Mouse (Mus musculus) hindbrain, postnatal 0 days (tissue): ENCODE measurements around the gene Specc1. TPM values are rescaled to one million over a fixed set of nuclear protein-coding genes. Genes with fewer than 3 reads are reported as not detected.

Experiments
- ATAC-seq: fragments of 200-750 bp; cut with Nextera tagmentation; 2 replicates; pipeline ENCODE4 v1.8.0; 2017; ENCODE audit warnings: mild to moderate bottlenecking, moderate TSS enrichment, moderate library complexity
- DNase-seq: peaks from one replicate; pipeline ENCODE4 v3.0.0-alpha.2; 2015; ENCODE audit warnings: low spot score
- H3K27ac ChIP-seq: fragments of 300-500 bp; sonication (generic); 2 replicates; pipeline ENCODE4 v1.5.1; 2014; ENCODE audit warnings: mild to moderate bottlenecking
- H3K27me3 ChIP-seq: fragments of 300-500 bp; sonication (generic); 2 replicates; pipeline ENCODE4 v1.6.1; 2014; ENCODE audit warnings: low read length, mixed read lengths; ENCODE audit not compliant: insufficient read depth
- H3K36me3 ChIP-seq: fragments of 300-500 bp; sonication (generic); 2 replicates; pipeline ENCODE4 v1.6.1; 2014; ENCODE audit warnings: low read length, mixed read lengths; ENCODE audit not compliant: insufficient read depth
- H3K4me1 ChIP-seq: fragments of 300-500 bp; sonication (generic); 2 replicates; pipeline ENCODE4 v1.6.1; 2014; ENCODE audit warnings: antibody characterized with exemption, low read length, mixed read lengths; ENCODE audit not compliant: insufficient read depth
- H3K4me2 ChIP-seq: fragments of 300-500 bp; sonication (generic); 2 replicates; pipeline ENCODE4 v1.6.1; 2014; ENCODE audit warnings: low read depth, mild to moderate bottlenecking, low read length, moderate library complexity, mixed read lengths
- H3K4me3 ChIP-seq: fragments of 300-500 bp; sonication (generic); 2 replicates; pipeline ENCODE4 v1.5.1; 2014; ENCODE audit warnings: low read length
- H3K9ac ChIP-seq: fragments of 300-500 bp; sonication (generic); replicated peaks from 2 replicates; pipeline ENCODE4 v1.6.1; 2014; ENCODE audit warnings: mild to moderate bottlenecking, low read length, moderate library complexity, mixed read lengths
- H3K9me3 ChIP-seq: fragments of 300-500 bp; sonication (generic); 2 replicates; pipeline ENCODE4 v1.6.1; 2016; ENCODE audit warnings: low read length, mixed read lengths
- CTCF ChIP-seq: IDR thresholded peaks from 2 replicates; pipeline ENCODE4 v1.5.1; 2016; ENCODE audit warnings: antibody characterized with exemption, control low read depth, low read depth
- WGBS: fragments of 180-500 bp; shearing (Covaris S2); extraction: QIAGEN DNeasy Blood & Tissue Kit; methylation state at CpG from one replicate; pipeline ENCODE4 v1.1.7; 2014; 5-methylcytosine and 5-hydroxymethylcytosine counted together
- polyA plus RNA-seq: library from polyadenylated mRNA; unstranded; fragments of >200 nt; fragmentation: Nextera tagmentation; extraction: Ambion mirVana; gene quantifications from 2 replicates; pipeline ENCODE4 v1.2.1, GENCODE M21; 2015
- total RNA-seq: library from RNA; depleted of rRNA; stranded (reverse); fragments of >200 nt; gene quantifications from 2 replicates; pipeline ENCODE4 v1.2.3, GENCODE M21; 2014

Gene Specc1
- total and polyA plus RNA-seq, 2 experiments from 2014 or later: 20.7 to 34.0 TPM

- H3K4me1 ChIP-seq: no peaks in the 10 kb centered on the region
- WGBS: 87% methylated on average over 5 of the region's 5 CpGs
- ATAC-seq (no peak), DNase-seq (no peak)
- H3K9me3 ChIP-seq: no peaks in the 10 kb centered on the region
- H3K27ac ChIP-seq: no peak overlapping the region
- H3K4me3 ChIP-seq: no peak overlapping the region
- H3K27me3 ChIP-seq: no peaks in the 10 kb centered on the region
- no peak overlapping the region for H3K4me2 ChIP-seq
- no peak for TF ChIP-seq CTCF
- no peaks in the 10 kb centered on the region for H3K36me3 ChIP-seq
- H3K9ac ChIP-seq: no peak overlapping the region
Measured at GRCm38 (mm10) chr11:61964611-61965010, 8.0 kb downstream of the Specc1 start.

DNA sequence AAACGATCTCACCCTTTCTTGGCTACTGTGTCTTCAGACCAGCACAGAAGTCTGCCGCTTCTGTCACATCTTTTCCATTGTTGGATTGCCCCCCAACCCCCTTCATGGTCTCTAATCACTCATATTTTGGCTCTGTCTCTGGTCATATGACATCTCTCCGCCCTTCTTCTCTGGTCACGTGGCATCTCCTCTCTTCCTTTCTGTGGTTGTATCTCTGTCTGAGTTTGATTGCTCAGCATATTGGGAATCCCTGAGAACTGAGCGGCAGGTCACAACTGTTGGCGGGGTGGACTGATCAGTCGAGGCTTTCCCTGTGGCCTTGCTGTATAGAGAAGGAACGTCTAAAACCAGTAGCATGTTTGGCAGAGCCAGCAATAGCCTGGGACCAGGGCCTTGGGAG, 10.5 kb downstream of the Specc1 start:
- H3K9ac ChIP-seq: no peak overlapping the region
- no peaks in the 10 kb centered on the region for H3K4me1 ChIP-seq
- WGBS: 84% methylated on average over 8 of the region's 8 CpGs
- ATAC-seq: no peak
- no peaks in the 10 kb centered on the region for H3K27me3 ChIP-seq
- no peak for TF ChIP-seq CTCF
- H3K4me3 ChIP-seq: no peak overlapping the region
- DNase-seq: no peak
- H3K4me2 ChIP-seq: no peak overlapping the region
- H3K9me3 ChIP-seq: no peaks in the 10 kb centered on the region
- H3K27ac ChIP-seq: no peak overlapping the region
- H3K36me3 ChIP-seq: no peaks in the 10 kb centered on the region

GRCm38 (mm10) chr11:61968875-61969274, 12.3 kb downstream of the Specc1 start:
- Histone ChIP-seq H3K9ac (no peak overlapping the region), H3K9me3 (no peaks in the 10 kb centered on the region)
- TF ChIP-seq CTCF: no peak

GRCm38 (mm10) chr11:61970901-61971300, 14.3 kb downstream of the Specc1 start:
- DNase-seq: peak; percentile 30
- 47% methylated on average over 5 of the region's 5 CpGs for WGBS
- H3K9me3 ChIP-seq: no peaks in the 10 kb centered on the region

More at GRCm38 (mm10) chr11:61968875-61969274, 12.3 kb downstream of the Specc1 start:
- no peaks in the 10 kb centered on the region for H3K36me3 ChIP-seq
- no peaks in the 10 kb centered on the region for H3K27me3 ChIP-seq
- DNase-seq (no peak), ATAC-seq (no peak)
- no peak overlapping the region for H3K4me2 ChIP-seq
- H3K4me1 ChIP-seq: no peaks in the 10 kb centered on the region
- 96% methylated on average over 2 of the region's 2 CpGs for whole genome bisulfite sequencing
- H3K27ac ChIP-seq: no peak overlapping the region
- H3K4me3 ChIP-seq: no peak overlapping the region

DNA sequence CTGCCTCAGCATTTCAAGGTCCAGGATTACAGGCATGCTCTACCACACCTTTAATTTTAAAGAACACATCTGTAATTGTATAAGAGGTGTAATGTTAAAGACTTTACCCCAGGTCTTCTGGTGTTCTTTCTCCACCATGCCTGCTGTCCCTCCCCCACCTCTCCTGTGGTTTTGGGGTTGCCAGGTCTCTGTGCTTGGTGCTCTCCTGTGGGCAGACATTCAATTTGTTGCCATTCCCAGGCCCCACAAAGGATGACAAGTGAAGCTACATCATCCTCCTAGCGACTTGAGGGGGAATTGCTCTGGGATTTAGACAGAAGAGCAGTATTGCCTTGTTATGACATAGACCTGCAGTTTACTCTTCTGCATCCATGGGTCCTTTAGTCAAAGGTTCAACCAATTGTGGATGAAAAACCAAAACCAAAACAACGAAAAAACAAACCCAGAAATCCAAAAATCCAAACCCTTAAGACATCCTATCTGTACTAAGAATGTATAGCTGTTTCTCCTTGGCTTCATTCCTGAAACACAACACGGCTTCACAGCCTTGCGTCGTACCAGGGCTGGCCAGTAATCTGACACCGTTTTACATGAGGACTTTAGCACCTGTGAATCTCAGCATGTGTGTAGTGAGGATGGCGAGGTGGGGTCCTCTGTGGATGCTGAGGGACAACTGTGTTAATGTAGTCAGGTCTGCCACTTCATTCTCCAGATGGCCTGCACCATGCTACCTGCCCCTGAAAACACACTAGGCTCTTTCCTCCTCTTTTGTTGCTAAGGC, 15.1 kb downstream of the Specc1 start:
- Histone ChIP-seq H3K9me3 (no peaks in the 10 kb centered on the region), H3K4me1 (no peaks in the 10 kb centered on the region), H3K4me2 (no peak overlapping the region), H3K9ac (no peak overlapping the region), H3K4me3 (no peak overlapping the region), H3K27ac (no peak overlapping the region), H3K27me3 (no peaks in the 10 kb centered on the region), H3K36me3 (no peaks in the 10 kb centered on the region)
- DNase-seq: no peak
- peak; percentile 12; the same call in 1 of the 2 replicates for TF ChIP-seq CTCF
- no peak for ATAC-seq
- 60% methylated on average over 7 of the region's 7 CpGs for WGBS

More at GRCm38 (mm10) chr11:61970901-61971300, 14.3 kb downstream of the Specc1 start:
- TF ChIP-seq CTCF: no peak
- H3K27me3 ChIP-seq: no peaks in the 10 kb centered on the region
- H3K4me3 ChIP-seq: no peak overlapping the region
- no peak overlapping the region for H3K27ac ChIP-seq
- no peaks in the 10 kb centered on the region for H3K36me3 ChIP-seq
- ATAC-seq: no peak
- H3K9ac ChIP-seq: no peak overlapping the region
- H3K4me2 ChIP-seq: no peak overlapping the region
- no peaks in the 10 kb centered on the region for H3K4me1 ChIP-seq

- Histone ChIP-seq H3K27me3 (no peaks in the 10 kb centered on the region), H3K9me3 (no peaks in the 10 kb centered on the region), H3K9ac (no peak overlapping the region), H3K36me3 (no peaks in the 10 kb centered on the region), H3K4me2 (no peak overlapping the region), H3K27ac (no peak overlapping the region), H3K4me1 (no peaks in the 10 kb centered on the region), H3K4me3 (no peak overlapping the region)
- DNase-seq (no peak), ATAC-seq (no peak)
- 53% methylated on average over 13 of the region's 13 CpGs for WGBS
- TF ChIP-seq CTCF: no peak
Measured at GRCm38 (mm10) chr11:61974106-61974707, 17.6 kb downstream of the Specc1 start.

DNA sequence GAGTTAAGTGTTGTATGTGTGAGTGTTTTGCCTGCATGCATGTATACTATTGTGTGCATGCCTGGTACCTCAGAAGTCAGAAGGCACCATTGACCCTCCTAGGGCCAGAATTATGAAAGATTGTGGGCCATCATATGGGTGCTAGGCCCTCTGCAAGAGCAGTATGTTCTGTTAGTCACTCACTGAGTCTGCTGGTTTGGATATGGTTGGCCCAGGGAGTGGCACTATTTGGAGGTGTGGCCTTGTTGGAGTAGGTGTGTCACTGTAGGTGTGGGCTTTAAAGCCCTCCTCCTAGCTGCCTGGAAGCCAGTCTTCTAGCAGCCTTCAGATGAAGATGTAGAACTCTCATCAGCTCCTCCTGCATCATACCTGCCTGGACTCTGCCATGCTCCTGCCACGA, 19.2 kb downstream of the Specc1 start:
- Histone ChIP-seq H3K9me3 (no peaks in the 10 kb centered on the region), H3K9ac (no peak overlapping the region), H3K36me3 (no peaks in the 10 kb centered on the region), H3K27me3 (no peaks in the 10 kb centered on the region), H3K27ac (no peak overlapping the region), H3K4me1 (no peaks in the 10 kb centered on the region), H3K4me2 (no peak overlapping the region), H3K4me3 (no peak overlapping the region)
- DNase-seq (no peak), ATAC-seq (no peak)
- 78% methylated on average over 1 of the region's 1 CpGs for WGBS
- TF ChIP-seq CTCF: no peak
